Mouse (Mus musculus): Measurements from ENCODE around the gene Cd55b. TPM values are rescaled to one million over a fixed set of nuclear protein-coding genes. Genes with fewer than 3 reads are reported as not detected.

The Cd55b gene
- polyA plus RNA-seq, 1 experiment from 2014 or later: 0.98 TPM

DNA sequence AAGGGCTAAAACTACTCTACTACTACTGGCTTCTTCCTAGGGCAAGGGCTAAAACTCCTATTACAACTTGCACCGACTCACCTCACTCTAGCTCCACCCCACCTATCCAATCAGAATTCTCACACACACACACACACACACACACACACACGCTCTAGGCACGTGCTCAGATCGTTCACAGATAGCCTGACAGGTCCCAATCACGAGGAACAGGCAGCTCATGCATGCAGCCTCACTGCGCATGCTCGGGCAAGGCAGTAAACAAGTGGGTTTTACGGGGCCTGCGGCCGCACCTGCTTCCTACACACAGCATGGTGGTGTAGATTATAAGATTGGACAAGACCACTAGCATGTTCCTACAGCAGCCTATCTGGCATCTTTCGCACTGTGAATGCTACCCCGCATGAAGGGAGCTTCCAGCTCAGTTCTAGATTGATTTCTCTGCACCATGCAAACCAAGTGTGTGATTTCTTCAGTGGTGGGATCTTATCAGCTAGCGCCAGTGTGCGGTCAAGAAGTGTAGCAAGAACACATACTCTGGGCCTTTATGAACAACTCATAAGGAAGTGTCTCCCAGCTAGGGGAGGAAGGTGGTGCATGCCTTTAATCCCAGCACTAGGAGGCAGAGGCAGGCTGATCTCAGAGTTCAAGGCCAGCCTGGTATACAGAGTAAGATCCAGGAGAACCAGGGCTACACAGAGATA is 44.9 kb downstream of the Cd55b start:
- no peak overlapping the region for H3K9ac ChIP-seq (replicated peaks; ENCODE audit: low read depth)
- WGBS: 85% methylated on average over 14 of the region's 14 CpGs
- no peak overlapping the region for H3K27ac ChIP-seq (ENCODE audit: low read length)
- H3K27me3 ChIP-seq (replicated peaks; ENCODE audit: insufficient read depth, low read length): no peaks in the 10 kb centered on the region
- TF ChIP-seq EP300 (IDR thresholded peaks at IDR 0.05) (no peak), CTCF (IDR thresholded peaks at IDR 0.05) (no peak)
- no peak overlapping the region for H3K4me3 ChIP-seq (ENCODE audit: low read depth, low read length)
- H3K4me1 ChIP-seq (ENCODE audit: insufficient read depth, low read depth, low read length): no peaks in the 10 kb centered on the region
- no peak overlapping the region for H3K4me2 ChIP-seq (replicated peaks; ENCODE audit: low read depth, low read length)
- DNase-seq (ENCODE audit: low spot score) (no peak), ATAC-seq (no peak)
- no peaks in the 10 kb centered on the region for H3K9me3 ChIP-seq (ENCODE audit: low read length)
- no peaks in the 10 kb centered on the region for H3K36me3 ChIP-seq (ENCODE audit: insufficient read depth, low read length)

DNA sequence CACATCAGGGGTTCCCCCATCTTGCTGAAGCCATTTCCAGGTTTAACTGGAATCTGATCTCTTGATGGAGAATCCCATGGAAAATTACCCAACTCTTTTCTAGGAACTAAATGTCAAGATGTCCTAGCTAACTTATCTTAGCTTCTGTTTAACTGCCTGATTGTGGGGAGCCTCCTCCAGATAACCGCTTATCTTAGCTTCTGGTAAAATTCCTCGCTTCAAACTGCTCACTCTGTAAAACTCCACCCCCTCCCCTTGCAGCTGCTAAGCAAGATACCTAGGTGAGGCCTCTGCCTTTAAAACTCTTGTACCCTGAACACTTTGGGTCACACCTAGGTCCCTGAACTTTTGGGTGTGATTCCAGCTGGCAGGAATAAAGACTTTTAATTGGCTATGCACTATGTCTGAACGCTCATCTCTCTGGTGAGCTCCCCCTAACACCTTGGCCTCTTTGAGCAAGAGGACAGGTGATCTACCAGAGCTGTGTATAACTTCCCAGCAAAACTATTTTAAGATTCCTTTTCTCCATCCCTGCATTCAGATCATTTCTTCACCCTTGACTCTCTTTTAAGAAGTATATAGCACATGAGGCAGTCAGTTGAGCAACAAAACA is 48.5 kb downstream of the Cd55b start:
- Histone ChIP-seq H3K4me1 (ENCODE audit: insufficient read depth, low read depth, low read length) (no peaks in the 10 kb centered on the region), H3K27me3 (replicated peaks; ENCODE audit: insufficient read depth, low read length) (no peaks in the 10 kb centered on the region), H3K9ac (replicated peaks; ENCODE audit: low read depth) (no peak overlapping the region), H3K4me2 (replicated peaks; ENCODE audit: low read depth, low read length) (no peak overlapping the region), H3K27ac (ENCODE audit: low read length) (no peak overlapping the region), H3K36me3 (ENCODE audit: insufficient read depth, low read length) (no peaks in the 10 kb centered on the region), H3K4me3 (ENCODE audit: low read depth, low read length) (no peak overlapping the region), H3K9me3 (ENCODE audit: low read length) (no peaks in the 10 kb centered on the region)
- no peak for ATAC-seq
- 46% methylated on average over 3 of the region's 3 CpGs for WGBS
- no peak for DNase-seq (ENCODE audit: low spot score)
- TF ChIP-seq EP300 (IDR thresholded peaks at IDR 0.05): no peak
- TF ChIP-seq CTCF (IDR thresholded peaks at IDR 0.05): no peak

DNA sequence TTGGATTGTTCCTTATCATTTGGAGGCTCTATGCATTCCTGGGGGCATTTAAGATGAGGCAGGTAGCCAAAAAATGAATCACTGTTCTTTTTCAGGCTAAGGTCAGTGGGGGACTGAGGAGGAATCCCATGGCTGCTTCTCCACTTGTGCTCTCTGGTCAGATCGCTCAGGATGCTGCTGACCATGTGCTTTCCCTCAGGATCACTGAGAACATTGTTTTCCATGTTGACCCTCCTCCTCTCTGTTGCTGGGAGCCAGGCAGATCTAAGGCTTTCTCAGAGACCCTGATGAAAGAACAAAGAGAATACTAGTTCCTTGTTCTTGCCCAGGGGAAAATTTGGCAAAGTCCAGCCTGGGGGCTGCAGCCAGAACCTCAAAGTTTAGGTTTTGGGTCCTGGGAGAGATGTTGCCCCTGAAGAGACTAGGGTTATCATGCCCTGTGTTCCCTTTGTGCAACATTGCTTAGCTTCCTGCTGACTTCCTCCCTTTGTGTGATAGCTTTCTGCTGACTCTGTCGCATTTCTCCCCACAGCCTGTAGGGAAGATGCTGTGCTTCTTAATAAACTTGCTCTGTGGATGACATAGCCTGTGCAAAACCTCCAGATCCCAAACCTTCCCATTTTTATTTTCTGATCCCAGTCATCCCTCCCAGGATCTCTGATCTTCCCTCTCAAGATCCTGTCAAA is 49.3 kb downstream of the Cd55b start:
- Histone ChIP-seq H3K4me1 (ENCODE audit: insufficient read depth, low read depth, low read length) (no peaks in the 10 kb centered on the region), H3K4me2 (replicated peaks; ENCODE audit: low read depth, low read length) (no peak overlapping the region), H3K9me3 (ENCODE audit: low read length) (no peaks in the 10 kb centered on the region), H3K4me3 (ENCODE audit: low read depth, low read length) (no peak overlapping the region), H3K27me3 (replicated peaks; ENCODE audit: insufficient read depth, low read length) (no peaks in the 10 kb centered on the region), H3K36me3 (ENCODE audit: insufficient read depth, low read length) (no peaks in the 10 kb centered on the region), H3K27ac (ENCODE audit: low read length) (no peak overlapping the region), H3K9ac (replicated peaks; ENCODE audit: low read depth) (no peak overlapping the region)
- no peak for DNase-seq (ENCODE audit: low spot score)
- WGBS: 10% methylated on average over 2 of the region's 2 CpGs
- TF ChIP-seq EP300 (IDR thresholded peaks at IDR 0.05): no peak
- no peak for TF ChIP-seq CTCF (IDR thresholded peaks at IDR 0.05)
- no peak for ATAC-seq

DNA sequence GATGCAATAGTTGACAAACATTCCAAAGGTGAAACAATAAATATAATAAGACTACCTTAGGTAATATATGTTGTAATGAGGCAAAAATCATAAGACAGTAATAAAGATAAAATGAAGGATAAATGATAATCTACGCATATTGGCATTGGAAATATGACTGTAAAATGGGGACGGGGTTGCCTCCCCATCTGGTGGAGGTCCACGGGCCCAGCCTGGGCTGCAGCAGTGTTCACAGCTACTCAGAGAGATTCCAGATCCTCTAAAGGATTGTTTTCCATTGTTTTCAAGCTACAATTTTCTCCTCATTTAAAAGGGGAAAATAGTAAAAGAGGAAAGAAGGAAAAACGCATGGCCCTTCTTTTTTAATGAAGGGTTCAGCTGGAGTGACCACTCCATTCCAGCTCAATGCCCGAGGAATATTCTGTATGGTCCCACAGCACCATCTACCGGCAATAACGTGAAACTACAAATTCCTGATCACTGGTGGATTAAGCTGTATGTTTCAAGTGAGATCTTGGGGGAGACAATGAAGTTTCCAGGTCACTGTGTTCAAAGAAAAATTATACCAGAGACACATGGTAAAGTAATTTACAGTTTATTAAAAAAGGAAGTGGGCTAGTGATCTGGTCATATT is 50.8 kb downstream of the Cd55b start:
- H3K9me3 ChIP-seq (ENCODE audit: low read length): no peaks in the 10 kb centered on the region
- no peaks in the 10 kb centered on the region for H3K4me1 ChIP-seq (ENCODE audit: insufficient read depth, low read depth, low read length)
- DNase-seq (ENCODE audit: low spot score) (peak; percentile 67), ATAC-seq (0 out of 2 replicates have a peak, but pooled peaks have one; percentile 40)
- H3K36me3 ChIP-seq (ENCODE audit: insufficient read depth, low read length): no peaks in the 10 kb centered on the region
- TF ChIP-seq EP300 (IDR thresholded peaks at IDR 0.05) (no peak), CTCF (IDR thresholded peaks at IDR 0.05) (peak; percentile 90)
- no peaks in the 10 kb centered on the region for H3K27me3 ChIP-seq (replicated peaks; ENCODE audit: insufficient read depth, low read length)
- no peak overlapping the region for H3K4me2 ChIP-seq (replicated peaks; ENCODE audit: low read depth, low read length)
- WGBS: 36% methylated on average over 7 of the region's 7 CpGs
- no peak overlapping the region for H3K9ac ChIP-seq (replicated peaks; ENCODE audit: low read depth)
- no peak overlapping the region for H3K4me3 ChIP-seq (ENCODE audit: low read depth, low read length)
- no peak overlapping the region for H3K27ac ChIP-seq (ENCODE audit: low read length)

DNA sequence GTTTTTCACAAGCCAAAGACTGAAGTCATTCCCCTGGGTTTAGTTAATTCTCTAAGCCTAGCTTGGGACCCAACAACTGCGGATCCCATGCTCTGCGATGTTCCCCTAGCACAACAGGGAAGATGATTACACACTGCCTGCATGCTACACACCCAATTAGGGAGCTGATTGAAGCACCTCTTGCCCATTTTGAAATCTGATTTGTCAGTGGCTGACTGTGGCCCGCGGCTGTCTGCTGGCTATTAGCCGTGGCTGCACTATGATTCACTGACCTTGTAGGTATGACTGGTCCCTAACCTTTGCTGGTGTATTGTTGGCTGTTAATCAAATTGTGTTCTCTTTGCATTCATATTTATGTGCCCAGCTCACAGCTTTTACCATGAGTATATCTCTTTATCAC is 51.5 kb downstream of the Cd55b start:
- ATAC-seq (no peak), DNase-seq (ENCODE audit: low spot score) (no peak)
- Histone ChIP-seq H3K4me2 (replicated peaks; ENCODE audit: low read depth, low read length) (no peak overlapping the region), H3K27ac (ENCODE audit: low read length) (no peak overlapping the region), H3K36me3 (ENCODE audit: insufficient read depth, low read length) (no peaks in the 10 kb centered on the region), H3K9ac (replicated peaks; ENCODE audit: low read depth) (no peak overlapping the region), H3K27me3 (replicated peaks; ENCODE audit: insufficient read depth, low read length) (no peaks in the 10 kb centered on the region), H3K9me3 (ENCODE audit: low read length) (no peaks in the 10 kb centered on the region), H3K4me1 (ENCODE audit: insufficient read depth, low read depth, low read length) (no peaks in the 10 kb centered on the region), H3K4me3 (ENCODE audit: low read depth, low read length) (no peak overlapping the region)
- TF ChIP-seq CTCF (IDR thresholded peaks at IDR 0.05): no peak
- no peak for TF ChIP-seq EP300 (IDR thresholded peaks at IDR 0.05)
- 90% methylated on average over 5 of the region's 5 CpGs for WGBS

DNA sequence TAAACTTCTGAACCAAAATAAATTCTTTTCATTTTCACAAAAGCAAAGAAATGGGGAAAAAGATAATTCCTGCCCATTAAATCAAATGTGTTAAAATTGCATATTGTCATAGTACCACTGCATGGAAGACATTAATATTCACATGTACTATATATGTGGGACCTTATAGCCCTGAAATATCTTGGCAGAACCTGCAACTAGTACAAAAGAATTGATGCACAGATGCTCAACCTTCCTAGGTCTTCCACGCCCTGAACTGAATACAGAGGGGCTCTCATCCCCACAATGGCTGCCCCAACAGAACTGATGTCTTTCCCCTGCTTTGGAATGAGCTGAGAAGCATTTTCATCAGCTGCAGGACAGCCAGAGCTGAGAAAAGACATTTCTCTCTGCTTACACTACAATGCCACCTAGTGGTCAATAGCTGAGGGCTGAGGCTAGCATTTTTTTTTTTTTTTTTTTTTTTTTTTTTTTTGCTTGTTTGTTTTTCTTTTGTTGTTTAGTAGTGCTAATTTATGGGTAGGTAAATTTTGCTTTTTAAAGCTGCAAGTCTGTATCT is 72.7 kb downstream of the Cd55b start:
- Histone ChIP-seq H3K9ac (replicated peaks; ENCODE audit: low read depth) (no peak overlapping the region), H3K4me3 (ENCODE audit: low read depth, low read length) (no peak overlapping the region), H3K36me3 (ENCODE audit: insufficient read depth, low read length) (no peaks in the 10 kb centered on the region), H3K4me1 (ENCODE audit: insufficient read depth, low read depth, low read length) (no peaks in the 10 kb centered on the region), H3K9me3 (ENCODE audit: low read length) (no peaks in the 10 kb centered on the region), H3K27ac (ENCODE audit: low read length) (no peak overlapping the region), H3K4me2 (replicated peaks; ENCODE audit: low read depth, low read length) (no peak overlapping the region), H3K27me3 (replicated peaks; ENCODE audit: insufficient read depth, low read length) (no peaks in the 10 kb centered on the region)
- ATAC-seq: no peak
- TF ChIP-seq CTCF (IDR thresholded peaks at IDR 0.05) (peak; percentile 77), EP300 (IDR thresholded peaks at IDR 0.05) (no peak)
- peak; percentile 69 for DNase-seq (ENCODE audit: low spot score)
- WGBS: 3% methylated on average over 1 of the region's 1 CpGs

Data from lung, postnatal 0 days (tissue).